Comparison of ENCODE assay signal across 13 mouse cellular contexts in genomic region chr15:77014431-77014830, GRCm38 (mm10). TPM values are rescaled to one million over a fixed set of nuclear protein-coding genes. Genes with fewer than 3 reads are reported as not detected.
DNase-seq lines count a peak whose midpoint lies in the region; ATAC-seq lines count a peak whose summit lies in the region.
"Had no signal": no experiment of that assay in that cellular context is flagged by ENCODE, and none has a peak within 500 bp of the region (broad histone marks: within the 10 kb centered on the region; RNA-seq: fewer than 3 reads in every experiment).

No protein-coding gene starts in this region.

- peak overlapping the region; percentile 92 to 100 for H3K27ac ChIP-seq in heart, embryonic 14.5 days (replicated peaks in 1 of 2; ENCODE audit: control insufficient read depth in 1 of 2, insufficient read depth in 1 of 2, low read depth in 2 of 2, low read length in 2 of 2)
- peak overlapping the region; percentile 51 for H3K27ac ChIP-seq in brown adipose tissue, adult 24 weeks (replicated peaks; ENCODE audit: low read depth, low read length)
- peak overlapping the region; percentile 46 for H3K27ac ChIP-seq in forebrain, embryonic 16.5 days (ENCODE audit: low read length)
- peak overlapping the region; percentile 50; the same call in 1 of the 2 replicates for H3K27ac ChIP-seq in limb, embryonic 12.5 days

- WGBS in heart, embryonic 14.5 days, result 6% methylated on average over 6 of the region's 6 CpGs
- WGBS in forebrain, embryonic 16.5 days, result 85% methylated on average over 6 of the region's 6 CpGs
- WGBS in limb, embryonic 12.5 days, result 73% methylated on average over 6 of the region's 6 CpGs

- DNase-seq in heart, postnatal 25 days (ENCODE audit: low spot score), result no peak
- no peak for DNase-seq in retina, embryonic 14.5 days (ENCODE audit: low spot score)
- no peak for DNase-seq in layer of hippocampus, postnatal 14 days (ENCODE audit: low spot score in 2 of 2)
- DNase-seq in adrenal gland, adult 2 months, result no peak
- DNase-seq: cerebellum, adult 11 months; right cerebral cortex, postnatal 25 days; thymus, postnatal 25 days had no signal

- H3K4me1 ChIP-seq in heart, embryonic 14.5 days (ENCODE audit: control insufficient read depth in 2 of 2, insufficient read depth in 2 of 2, low read length in 2 of 2), result peaks cover 63 to 70% of the 10 kb centered on the region in 2 experiments
- peaks cover 14% of the 10 kb centered on the region for H3K4me1 ChIP-seq in brown adipose tissue, adult 24 weeks (ENCODE audit: control insufficient read depth, insufficient read depth, insufficient read length, low read length)
- peaks cover 12% of the 10 kb centered on the region for H3K4me1 ChIP-seq in forebrain, embryonic 16.5 days (replicated peaks; ENCODE audit: control insufficient read depth, insufficient read depth, low read length)
- H3K4me1 ChIP-seq in limb, embryonic 12.5 days (replicated peaks), result peaks cover 10% of the 10 kb centered on the region

- intact Hi-C loops in heart, postnatal 25 days (cut with DNase I), result no loop called here

- H3K36me3 ChIP-seq in heart, embryonic 14.5 days (ENCODE audit: control insufficient read depth, insufficient read depth, low read length), result peaks cover 29% of the 10 kb centered on the region
- H3K36me3 ChIP-seq in forebrain, embryonic 16.5 days (ENCODE audit: control insufficient read depth, insufficient read depth), result no peaks in the 10 kb centered on the region
- H3K36me3 ChIP-seq in limb, embryonic 12.5 days, result no peaks in the 10 kb centered on the region

- no peak overlapping the region for H3K4me3 ChIP-seq in heart, embryonic 14.5 days (ENCODE audit: control insufficient read depth in 1 of 2, insufficient read depth in 1 of 2, low read depth in 1 of 2, low read length in 2 of 2)
- no peak overlapping the region for H3K4me3 ChIP-seq in brown adipose tissue, adult 24 weeks (ENCODE audit: insufficient read depth, low read depth, low read length)
- H3K4me3 ChIP-seq in forebrain, embryonic 16.5 days (replicated peaks; ENCODE audit: low read length), result no peak overlapping the region
- H3K4me3 ChIP-seq in limb, embryonic 12.5 days (replicated peaks), result no peak overlapping the region

- H3K4me2 ChIP-seq in heart, embryonic 14.5 days (ENCODE audit: low read length), result peak overlapping the region; percentile 66
- H3K4me2 ChIP-seq in forebrain, embryonic 16.5 days (ENCODE audit: low read length), result no peak overlapping the region
- peak overlapping the region; percentile 5; the same call in 1 of the 2 replicates for H3K4me2 ChIP-seq in limb, embryonic 12.5 days

- H3K9ac ChIP-seq in heart, embryonic 14.5 days (ENCODE audit: low read length), result peak overlapping the region; percentile 82
- H3K9ac ChIP-seq in forebrain, embryonic 16.5 days (replicated peaks; ENCODE audit: low read depth, low read length), result no peak overlapping the region
- H3K9ac ChIP-seq in limb, embryonic 12.5 days (replicated peaks), result no peak overlapping the region

- H3K9me3 ChIP-seq in heart, embryonic 14.5 days (ENCODE audit: control insufficient read depth, low read length), result no peaks in the 10 kb centered on the region
- H3K9me3 ChIP-seq in forebrain, embryonic 16.5 days (ENCODE audit: control insufficient read depth, low read length), result no peaks in the 10 kb centered on the region
- no peaks in the 10 kb centered on the region for H3K9me3 ChIP-seq in limb, embryonic 12.5 days

- no peak for ATAC-seq in heart, embryonic 14.5 days (ENCODE audit: insufficient number of reproducible peaks, insufficient read depth, low FRiP score, low read depth)
- no peak for ATAC-seq in forebrain, embryonic 16.5 days
- ATAC-seq in limb, embryonic 12.5 days (ENCODE audit: insufficient number of reproducible peaks, insufficient read depth, low FRiP score, low TSS enrichment, low read depth), result no peak
- ATAC-seq: inflammation-experienced regulatory T-cells, adult 6 months had no signal

- H3K27me3 ChIP-seq in heart, embryonic 14.5 days (ENCODE audit: control insufficient read depth, insufficient read depth, low read length), result no peaks in the 10 kb centered on the region
- H3K27me3 ChIP-seq in forebrain, embryonic 16.5 days (replicated peaks; ENCODE audit: control insufficient read depth, insufficient read depth, low read length), result no peaks in the 10 kb centered on the region
- no peaks in the 10 kb centered on the region for H3K27me3 ChIP-seq in limb, embryonic 12.5 days

RNA-seq across cellular contexts. Expression of gene Apol6, which starts 30.1 kb away (rescaled TPM):
- polyA plus RNA-seq in heart, embryonic 14.5 days (2014; fragmentation: Nextera tagmentation; extraction: Ambion mirVana), result 0.19 TPM in 2 replicates
- under 1 TPM; 0.67 to 0.86 TPM for total RNA-seq in heart, postnatal 25 days (2021)
- polyA plus RNA-seq in brown adipose tissue, adult 24 weeks (2012; ENCODE audit: insufficient read depth, insufficient read length, missing spikeins), result 56.5 and 59.6 TPM in 2 replicates
- polyA plus RNA-seq in forebrain, embryonic 16.5 days (2015; fragmentation: Nextera tagmentation; extraction: Ambion mirVana), result not detected in 2 replicates
- not detected in 2 replicates for polyA plus RNA-seq in limb, embryonic 12.5 days (2016; fragmentation: Nextera tagmentation; extraction: Ambion mirVana)
- under 1 TPM in 1 of 2 experiments, not detected in 1; 0.25 TPM for total RNA-seq in layer of hippocampus, postnatal 14 days (2021)
- 10 to 100 TPM; 11.8 to 28.0 TPM for total RNA-seq in adrenal gland, adult 2 months (2021)
- polyA plus RNA-seq in adrenal gland, adult 2 months (2012; rRNA removed), result 17.5 and 21.1 TPM in 2 replicates
- total RNA-seq: megakaryocyte, adult 5-6 weeks had no signal

RNA-seq across cellular contexts. Expression of gene Mb, which starts 36.0 kb away (rescaled TPM):
- 807 and 810 TPM in 2 replicates for polyA plus RNA-seq in heart, embryonic 14.5 days (2014; fragmentation: Nextera tagmentation; extraction: Ambion mirVana)
- over 10,000 TPM; 17,245 to 18,320 TPM for total RNA-seq in heart, postnatal 25 days (2021)
- polyA plus RNA-seq in brown adipose tissue, adult 24 weeks (2012; ENCODE audit: insufficient read depth, insufficient read length, missing spikeins), result 78.0 and 123 TPM in 2 replicates
- polyA plus RNA-seq in forebrain, embryonic 16.5 days (2015; fragmentation: Nextera tagmentation; extraction: Ambion mirVana), result 0.91 TPM in 1 of 2 replicates, not detected in the other
- 3.3 and 3.7 TPM in 2 replicates for polyA plus RNA-seq in limb, embryonic 12.5 days (2016; fragmentation: Nextera tagmentation; extraction: Ambion mirVana)
- under 1 TPM in 1 of 2 experiments, not detected in 1; 0.90 TPM for total RNA-seq in layer of hippocampus, postnatal 14 days (2021)
- total RNA-seq in adrenal gland, adult 2 months (2021), result 1 to 10 TPM in 1 of 2 experiments, not detected in 1; 1.8 TPM
- 0.46 TPM in 1 of 2 replicates, not detected in the other for polyA plus RNA-seq in adrenal gland, adult 2 months (2012; rRNA removed)
- total RNA-seq: megakaryocyte, adult 5-6 weeks had no signal
- polyA plus RNA-seq: inflammation-experienced regulatory T-cells, adult 6 months had no signal

Comparison
In these comparisons a context has a peak if more than half of its experiments do, and no peak if none do; other contexts are left out.
1. H3K27ac ChIP-seq: peak in every context shown above with its lines; median percentile 96 in heart, embryonic 14.5 days; 51 in brown adipose tissue, adult 24 weeks; 50 in limb, embryonic 12.5 days; 46 in forebrain, embryonic 16.5 days.
2. RNA of gene Apol6, which starts 30.1 kb away (polyA plus RNA-seq): 56.5 to 59.6 TPM in brown adipose tissue, adult 24 weeks and 17.5 to 21.1 TPM in adrenal gland, adult 2 months; 0.19 TPM in heart, embryonic 14.5 days, not detected in forebrain, embryonic 16.5 days and not detected in limb, embryonic 12.5 days; every median in the first group is over 10 times any median in the second.
3. RNA of gene Mb, which starts 36.0 kb away (polyA plus RNA-seq): 807 to 810 TPM in heart, embryonic 14.5 days and 78.0 to 123 TPM in brown adipose tissue, adult 24 weeks; 3.3 to 3.7 TPM in limb, embryonic 12.5 days, 0.91 TPM in forebrain, embryonic 16.5 days and 0.46 TPM in adrenal gland, adult 2 months; every median in the first group is over 10 times any median in the second.